Mouse (Mus musculus): ENCODE data around the gene Pou2f2. TPM values are rescaled to one million over a fixed set of nuclear protein-coding genes. Genes with fewer than 3 reads are reported as not detected.

The Pou2f2 gene
- polyA plus RNA-seq (2012; rRNA removed): 0.78 and 1.2 TPM in 2 replicates

DNA sequence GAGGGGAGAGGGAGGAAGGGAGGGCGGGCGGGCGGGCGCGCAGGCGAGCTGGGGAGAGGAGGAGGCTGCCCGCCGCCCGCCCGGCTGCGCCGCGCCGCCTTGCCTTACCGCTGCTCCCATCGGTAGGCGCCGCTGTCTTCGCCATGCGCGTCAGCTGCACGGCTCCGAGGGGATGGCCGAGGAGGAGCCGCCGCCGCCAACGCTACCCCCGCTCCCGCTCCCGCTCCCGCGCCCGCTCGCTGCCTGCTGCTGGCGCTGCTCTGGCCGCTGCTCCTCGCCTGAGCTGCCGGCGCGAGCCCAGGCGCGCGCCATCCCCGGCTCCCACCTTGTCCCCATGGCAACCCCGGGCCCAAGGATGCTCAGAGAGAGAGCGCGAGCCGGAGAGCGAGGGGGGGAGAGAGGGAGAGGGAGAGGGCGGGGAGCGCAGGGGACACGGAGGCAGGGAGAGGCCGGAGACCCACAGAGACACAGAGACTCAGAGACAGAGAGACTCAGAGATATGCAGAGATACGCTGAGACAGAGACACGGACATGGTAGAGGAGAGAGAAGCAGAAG is at the start of gene Pou2f2:
Gene Pou2f2 (minus strand): TSS at position 121 of the 556 bp plus-strand sequence.

DNA sequence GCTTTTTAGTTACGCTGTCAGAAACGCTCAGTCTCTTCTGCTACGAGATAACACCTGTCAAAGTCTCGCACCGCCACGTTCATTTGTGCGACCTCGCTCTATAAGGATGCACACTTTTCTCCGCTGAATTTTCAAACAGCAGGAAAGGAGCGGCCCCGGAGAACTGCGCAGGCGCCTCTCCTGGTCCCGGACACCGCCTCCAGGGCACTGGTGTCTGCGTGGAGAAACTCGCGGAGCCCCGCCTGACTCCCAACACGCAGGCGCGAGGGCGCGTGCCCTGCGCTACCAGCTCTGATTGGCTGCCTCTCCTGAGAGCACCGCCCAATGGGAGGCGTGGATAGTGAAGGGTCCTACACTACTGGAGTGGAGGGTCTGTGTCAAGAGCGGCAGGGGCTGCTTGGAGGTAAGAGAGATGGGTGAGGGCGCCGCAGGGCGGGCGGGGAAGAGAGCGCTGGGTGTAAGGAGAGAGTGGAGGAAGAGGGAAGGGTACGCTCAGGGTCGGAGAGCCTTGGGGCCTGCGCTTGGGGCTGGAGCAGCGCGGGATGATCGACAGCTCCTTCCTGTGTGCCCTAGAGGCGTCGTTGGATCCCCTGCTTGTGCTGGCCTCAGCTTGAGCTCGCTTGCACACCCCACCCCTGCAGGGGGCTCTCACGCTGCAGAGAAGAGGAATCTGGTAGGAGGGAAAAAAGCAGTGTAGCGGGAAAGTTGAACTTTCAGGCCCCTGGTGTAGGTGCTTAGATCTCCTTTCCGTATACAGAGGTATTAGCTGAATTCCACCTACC is 41.8 kb upstream of the Pou2f2 start, which contains the start of gene Zfp526:
Gene Zfp526 (plus strand): TSS at position 324 of the 782 bp plus-strand sequence.

DNA sequence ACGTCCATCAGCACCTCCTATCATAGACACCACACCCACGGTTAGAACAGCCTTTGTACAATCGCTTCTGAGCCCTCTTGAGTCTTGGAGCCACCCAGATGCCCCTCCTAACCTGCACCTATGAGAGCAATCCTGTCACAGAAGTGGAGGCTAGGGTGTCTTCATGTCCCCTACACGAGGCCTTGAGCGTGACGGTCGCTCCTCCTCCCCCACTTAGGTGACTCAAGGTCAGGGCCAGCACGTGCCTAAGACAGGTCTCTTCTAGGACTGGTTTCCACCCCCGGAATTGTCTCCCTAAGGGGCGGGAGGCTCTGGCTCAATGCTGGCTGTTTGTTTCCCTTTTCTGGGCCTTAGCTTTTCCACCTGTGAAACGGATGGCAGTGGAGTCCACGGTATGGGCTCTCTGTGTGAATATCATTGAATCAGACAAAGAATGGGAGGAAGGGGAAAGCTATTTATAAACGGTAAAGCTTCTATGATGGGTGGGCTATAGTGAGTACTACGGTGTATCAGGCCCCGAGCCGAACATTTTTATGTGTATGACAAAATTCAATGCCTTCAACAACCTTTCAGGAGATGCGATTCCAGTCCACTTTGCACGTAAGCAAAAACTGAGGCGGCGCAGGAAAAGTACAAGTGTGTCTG is 41.1 kb upstream of the Pou2f2 start, which contains the start of gene Dedd2:
Gene Dedd2 (minus strand): TSS at position 159 of the 645 bp plus-strand sequence.

DNA sequence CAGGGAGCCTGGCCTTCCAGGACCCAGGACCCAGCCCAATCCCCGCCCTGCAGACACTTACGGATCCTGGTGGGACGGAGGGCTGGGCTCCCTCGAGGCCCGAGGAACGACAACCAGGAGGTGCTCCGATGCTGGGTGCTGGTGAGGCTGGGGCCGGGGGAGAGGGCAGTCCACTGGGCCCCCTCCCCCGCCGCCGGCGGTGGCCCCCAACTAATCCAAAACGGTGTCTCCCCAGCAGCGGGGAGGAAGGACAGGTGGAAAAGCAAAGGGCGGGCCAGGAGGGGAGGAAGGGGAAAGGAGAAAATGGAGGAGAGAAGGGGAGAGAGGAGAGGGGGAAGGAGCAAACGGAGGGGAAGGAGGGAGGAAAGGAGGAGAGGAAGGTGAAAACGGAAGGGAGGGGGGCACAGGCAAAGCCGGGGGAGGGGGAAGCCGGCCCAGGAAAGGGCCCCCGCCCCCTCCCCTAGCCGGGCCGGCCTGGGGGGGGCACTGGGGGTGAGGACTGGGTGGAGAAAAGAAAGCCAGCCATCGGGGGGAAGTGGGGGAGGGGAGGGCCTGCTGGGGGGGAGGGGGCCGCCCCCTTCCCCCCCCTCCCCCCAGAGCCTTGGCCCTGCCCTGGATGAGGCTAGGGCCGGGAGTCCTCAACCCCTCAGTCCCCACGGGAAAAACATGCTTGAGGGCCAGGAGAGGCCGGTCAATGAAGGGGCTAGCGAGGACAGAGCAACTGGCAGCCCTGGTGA is 107.4 kb downstream of the Pou2f2 start, which contains the start of the genes Grik5 and Zfp574:
Gene Grik5 (minus strand): TSS at position 368 of the 737 bp plus-strand sequence.
Gene Zfp574 (plus strand): TSS at position 589 of the 737 bp plus-strand sequence.

Other genes with a start within 250 kb of the Pou2f2 start
- gene Gm4881, start 235.2 kb downstream of the Pou2f2 start, polyA plus RNA-seq (2012; rRNA removed): not detected in 2 replicates
- gene Rabac1, start 207.0 kb downstream of the Pou2f2 start, polyA plus RNA-seq (2012; rRNA removed): 84.6 and 89.7 TPM in 2 replicates
- gene Atp1a3, start 173.8 kb downstream of the Pou2f2 start, polyA plus RNA-seq (2012; rRNA removed): 0.66 and 0.78 TPM in 2 replicates
- 5.0 and 6.4 TPM in 2 replicates for gene Grik5, start 107.4 kb downstream of the Pou2f2 start, polyA plus RNA-seq (2012; rRNA removed)
- gene Zfp574, start 107.2 kb downstream of the Pou2f2 start, polyA plus RNA-seq (2012; rRNA removed): 8.8 and 10.5 TPM in 2 replicates
- 21.9 and 22.7 TPM in 2 replicates for gene Dedd2, start 40.9 kb upstream of the Pou2f2 start, polyA plus RNA-seq (2012; rRNA removed)
- 3.0 and 3.4 TPM in 2 replicates for gene Zfp526, start 41.7 kb upstream of the Pou2f2 start, polyA plus RNA-seq (2012; rRNA removed)
- 36.1 and 41.2 TPM in 2 replicates for gene Gsk3a, start 58.1 kb upstream of the Pou2f2 start, polyA plus RNA-seq (2012; rRNA removed)
- gene Erf, start 71.0 kb upstream of the Pou2f2 start, polyA plus RNA-seq (2012; rRNA removed): 8.3 and 9.0 TPM in 2 replicates
- 10.4 and 13.0 TPM in 2 replicates for gene Cic, start 88.0 kb upstream of the Pou2f2 start, polyA plus RNA-seq (2012; rRNA removed)
- gene Pafah1b3, start 118.3 kb upstream of the Pou2f2 start, polyA plus RNA-seq (2012; rRNA removed): 25.4 and 28.3 TPM in 2 replicates
- gene Prr19, start 121.7 kb upstream of the Pou2f2 start, polyA plus RNA-seq (2012; rRNA removed): 0.02 and 0.05 TPM in 2 replicates
- gene Tmem145, start 126.4 kb upstream of the Pou2f2 start, polyA plus RNA-seq (2012; rRNA removed): 0.05 and 0.08 TPM in 2 replicates
- gene Megf8, start 137.4 kb upstream of the Pou2f2 start, polyA plus RNA-seq (2012; rRNA removed): 1.1 and 1.4 TPM in 2 replicates
- not detected in 2 replicates for gene Cnfn, start 190.0 kb upstream of the Pou2f2 start, polyA plus RNA-seq (2012; rRNA removed)
- 4.2 and 4.6 TPM in 2 replicates for gene Lipe, start 219.0 kb upstream of the Pou2f2 start, polyA plus RNA-seq (2012; rRNA removed)
- gene Cxcl17, start 233.2 kb upstream of the Pou2f2 start, polyA plus RNA-seq (2012; rRNA removed): not detected in 2 replicates

Measured in liver, embryonic 18 days (tissue).